Mouse (Mus musculus) midbrain, postnatal 0 days (tissue): ENCODE data around the gene Tinagl1. TPM values are rescaled to one million over a fixed set of nuclear protein-coding genes. Genes with fewer than 3 reads are reported as not detected.

Experiments used
- ATAC-seq: fragments of 200-750 bp; cut with Nextera tagmentation; 2 replicates; pipeline ENCODE4 v1.8.0; 2017; ENCODE audit warnings: moderate number of reproducible peaks, mild to moderate bottlenecking, moderate TSS enrichment, moderate library complexity; ENCODE audit not compliant: low FRiP score
- DNase-seq: peaks from one replicate; pipeline ENCODE4 v3.0.0-alpha.2; 2015; ENCODE audit warnings: low spot score
- H3K27ac ChIP-seq: fragments of 300-500 bp; sonication (generic); 2 replicates; pipeline ENCODE4 v1.5.1; 2014; ENCODE audit warnings: low read depth, mild to moderate bottlenecking, low read length, mixed read lengths
- H3K27me3 ChIP-seq: fragments of 300-500 bp; sonication (generic); 2 replicates; pipeline ENCODE4 v1.6.1; 2014; ENCODE audit warnings: low read length, control low read depth, mixed read lengths; ENCODE audit not compliant: insufficient read depth
- H3K36me3 ChIP-seq: fragments of 300-500 bp; sonication (generic); 2 replicates; pipeline ENCODE4 v1.6.1; 2014; ENCODE audit warnings: low read length, control low read depth, mixed read lengths; ENCODE audit not compliant: insufficient read depth
- H3K4me1 ChIP-seq: fragments of 300-500 bp; sonication (generic); 2 replicates; pipeline ENCODE4 v1.6.1; 2014; ENCODE audit warnings: mild to moderate bottlenecking, control low read depth, antibody characterized with exemption, low read length, mixed read lengths; ENCODE audit not compliant: insufficient read depth
- H3K4me2 ChIP-seq: fragments of 300-500 bp; sonication (generic); 2 replicates; pipeline ENCODE4 v1.6.1; 2014; ENCODE audit warnings: low read depth, mild to moderate bottlenecking, low read length, mixed read lengths; ENCODE audit not compliant: poor library complexity, severe bottlenecking
- H3K4me3 ChIP-seq: fragments of 300-500 bp; sonication (generic); 2 replicates; pipeline ENCODE4 v1.5.1; 2014; ENCODE audit warnings: low read depth, mild to moderate bottlenecking, low read length, moderate library complexity
- H3K9ac ChIP-seq: fragments of 300-500 bp; sonication (generic); replicated peaks from 2 replicates; pipeline ENCODE4 v1.6.1; 2014; ENCODE audit warnings: mild to moderate bottlenecking, low read length, moderate library complexity, mixed read lengths; ENCODE audit not compliant: poor library complexity, severe bottlenecking
- H3K9me3 ChIP-seq: fragments of 300-500 bp; sonication (generic); 2 replicates; pipeline ENCODE4 v1.6.1; 2016; ENCODE audit warnings: low read length, control low read depth
- CTCF ChIP-seq: IDR thresholded peaks from 2 replicates; pipeline ENCODE4 v1.5.1; 2016; ENCODE audit warnings: antibody characterized with exemption, mild to moderate bottlenecking
- WGBS: fragments of 180-500 bp; shearing (Covaris S2); extraction: QIAGEN DNeasy Blood & Tissue Kit; methylation state at CpG from one replicate; pipeline ENCODE4 v1.1.7; 2014; 5-methylcytosine and 5-hydroxymethylcytosine counted together
- polyA plus RNA-seq: library from polyadenylated mRNA; unstranded; fragments of >200 nt; fragmentation: Nextera tagmentation; extraction: Ambion mirVana; gene quantifications from 2 replicates; pipeline ENCODE4 v1.2.1, GENCODE M21; 2015
- total RNA-seq: library from RNA; depleted of rRNA; stranded (reverse); fragments of >200 nt; gene quantifications from 2 replicates; pipeline ENCODE4 v1.2.3, GENCODE M21; 2014

Tinagl1 gene
- total and polyA plus RNA-seq, 2 experiments from 2014 or later = 2.9 to 7.5 TPM

- no peak for ATAC-seq
- no peak overlapping the region for H3K4me3 ChIP-seq
Observed at GRCm38 (mm10) chr4:130131448-130132105, 43.3 kb downstream of the Tinagl1 start.

GRCm38 (mm10) chr4:130130641-130131350 lies 44.1 kb downstream of the Tinagl1 start:
- WGBS = 49% methylated on average over 13 of the region's 13 CpGs
- Histone ChIP-seq H3K4me2 (no peak overlapping the region), H3K9ac (no peak overlapping the region), H3K27ac (no peak overlapping the region), H3K4me3 (no peak overlapping the region), H3K36me3 (peaks cover 23% of the 10 kb centered on the region), H3K4me1 (no peaks in the 10 kb centered on the region), H3K27me3 (no peaks in the 10 kb centered on the region; the same call in 1 of the 2 replicates), H3K9me3 (no peaks in the 10 kb centered on the region)
- no peak for ATAC-seq
- TF ChIP-seq CTCF = no peak
- no peak for DNase-seq

More at GRCm38 (mm10) chr4:130131448-130132105, 43.3 kb downstream of the Tinagl1 start:
- H3K9me3 ChIP-seq = no peaks in the 10 kb centered on the region
- no peak overlapping the region for H3K9ac ChIP-seq
- no peak overlapping the region for H3K27ac ChIP-seq
- no peak for TF ChIP-seq CTCF
- no peaks in the 10 kb centered on the region for H3K4me1 ChIP-seq
- H3K4me2 ChIP-seq = no peak overlapping the region
- WGBS = 84% methylated on average over 7 of the region's 7 CpGs
- H3K27me3 ChIP-seq = no peaks in the 10 kb centered on the region; the same call in 1 of the 2 replicates
- no peak for DNase-seq
- H3K36me3 ChIP-seq = peaks cover 16% of the 10 kb centered on the region

GRCm38 (mm10) chr4:130130082-130130481 lies 44.8 kb downstream of the Tinagl1 start:
- H3K36me3 ChIP-seq = peaks cover 30% of the 10 kb centered on the region
- TF ChIP-seq CTCF = no peak
- no peaks in the 10 kb centered on the region for H3K9me3 ChIP-seq
- no peaks in the 10 kb centered on the region for H3K4me1 ChIP-seq
- 68% methylated on average over 10 of the region's 10 CpGs for WGBS
- no peak overlapping the region for H3K27ac ChIP-seq
- H3K4me2 ChIP-seq = no peak overlapping the region
- ATAC-seq (no peak), DNase-seq (no peak)
- H3K9ac ChIP-seq = no peak overlapping the region
- no peak overlapping the region for H3K4me3 ChIP-seq
- no peaks in the 10 kb centered on the region; the same call in 1 of the 2 replicates for H3K27me3 ChIP-seq

DNA sequence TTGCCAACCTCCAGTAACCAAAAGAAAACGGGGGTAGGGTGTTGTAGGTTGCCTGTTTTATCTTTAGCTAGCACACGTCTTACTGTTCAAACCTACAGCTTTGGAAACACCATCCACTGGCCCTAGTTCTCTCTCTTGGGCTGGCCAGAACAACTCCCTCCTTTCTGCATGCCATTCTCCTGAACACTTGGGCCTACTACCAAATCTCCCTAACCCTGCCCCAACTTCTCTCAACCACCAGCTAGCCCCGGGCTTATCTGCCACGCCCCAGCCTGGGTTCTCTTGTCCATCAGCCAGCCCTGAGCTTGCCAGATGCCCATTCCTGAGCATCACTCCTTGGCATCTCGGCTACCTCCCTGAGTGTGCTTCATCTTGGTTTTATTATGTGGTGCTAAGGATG lies 46.0 kb downstream of the Tinagl1 start:
- Histone ChIP-seq H3K9ac (no peak overlapping the region), H3K4me2 (no peak overlapping the region), H3K4me3 (no peak overlapping the region), H3K27me3 (no peaks in the 10 kb centered on the region), H3K36me3 (peaks cover 33% of the 10 kb centered on the region), H3K27ac (no peak overlapping the region), H3K9me3 (no peaks in the 10 kb centered on the region), H3K4me1 (no peaks in the 10 kb centered on the region)
- DNase-seq = no peak
- no peak for ATAC-seq
- 81% methylated on average over 5 of the region's 5 CpGs for WGBS
- no peak for TF ChIP-seq CTCF

DNA sequence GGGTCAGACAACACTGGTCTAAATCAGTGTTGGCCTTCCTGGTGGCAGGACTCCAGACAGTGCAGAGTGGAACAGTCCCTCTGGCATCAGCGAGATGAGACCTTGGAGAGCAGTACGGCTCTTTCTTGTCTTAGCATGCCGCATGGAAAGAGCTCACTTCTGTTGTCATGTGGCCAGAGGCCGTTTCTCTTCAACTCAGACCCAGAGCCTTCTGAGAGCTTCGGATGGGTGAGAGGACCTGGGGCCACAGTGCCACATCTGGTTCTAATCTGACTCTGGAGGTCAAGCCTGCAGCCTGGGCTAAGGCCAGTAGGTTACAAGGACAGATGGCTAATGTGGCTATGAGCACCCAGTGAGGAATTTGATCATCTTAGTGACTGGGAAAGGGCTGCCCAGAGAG lies 49.0 kb downstream of the Tinagl1 start:
- Histone ChIP-seq H3K27me3 (no peaks in the 10 kb centered on the region), H3K4me3 (no peak overlapping the region), H3K4me2 (no peak overlapping the region), H3K27ac (no peak overlapping the region), H3K36me3 (peaks cover 56% of the 10 kb centered on the region), H3K9me3 (no peaks in the 10 kb centered on the region), H3K9ac (no peak overlapping the region), H3K4me1 (no peaks in the 10 kb centered on the region; the same call in 1 of the 2 replicates)
- DNase-seq (no peak), ATAC-seq (no peak)
- TF ChIP-seq CTCF = no peak
- 83% methylated on average over 5 of the region's 5 CpGs for WGBS

DNA sequence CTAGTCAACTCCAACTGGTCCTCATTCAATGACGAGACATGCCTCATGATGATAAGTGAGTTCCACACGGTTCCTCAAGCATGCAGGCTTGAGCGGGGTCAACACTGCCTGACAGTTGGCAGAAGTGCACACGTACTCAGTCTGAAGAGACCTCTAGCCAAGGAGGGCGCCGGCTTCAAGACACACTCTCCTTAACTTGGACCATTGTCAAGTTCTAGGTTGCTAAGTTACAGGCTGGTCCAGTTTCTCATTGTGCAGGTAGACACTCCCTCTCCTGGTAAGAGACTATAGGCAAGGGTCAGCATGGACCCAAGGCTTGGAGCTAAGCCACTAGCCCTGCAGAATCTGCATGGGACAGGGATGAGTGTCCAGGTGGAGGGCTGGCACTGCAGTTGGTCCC lies 49.8 kb downstream of the Tinagl1 start:
- H3K4me1 ChIP-seq = no peaks in the 10 kb centered on the region; the same call in 1 of the 2 replicates
- H3K4me2 ChIP-seq = no peak overlapping the region
- ATAC-seq = no peak
- no peak overlapping the region for H3K9ac ChIP-seq
- H3K9me3 ChIP-seq = no peaks in the 10 kb centered on the region
- H3K27me3 ChIP-seq = no peaks in the 10 kb centered on the region
- peaks cover 56% of the 10 kb centered on the region for H3K36me3 ChIP-seq
- WGBS = 86% methylated on average over 6 of the region's 6 CpGs
- no peak for DNase-seq
- no peak for TF ChIP-seq CTCF
- no peak overlapping the region for H3K4me3 ChIP-seq
- no peak overlapping the region for H3K27ac ChIP-seq
